ENCODE assay signal across 11 mouse cellular contexts in the genomic region with DNA sequence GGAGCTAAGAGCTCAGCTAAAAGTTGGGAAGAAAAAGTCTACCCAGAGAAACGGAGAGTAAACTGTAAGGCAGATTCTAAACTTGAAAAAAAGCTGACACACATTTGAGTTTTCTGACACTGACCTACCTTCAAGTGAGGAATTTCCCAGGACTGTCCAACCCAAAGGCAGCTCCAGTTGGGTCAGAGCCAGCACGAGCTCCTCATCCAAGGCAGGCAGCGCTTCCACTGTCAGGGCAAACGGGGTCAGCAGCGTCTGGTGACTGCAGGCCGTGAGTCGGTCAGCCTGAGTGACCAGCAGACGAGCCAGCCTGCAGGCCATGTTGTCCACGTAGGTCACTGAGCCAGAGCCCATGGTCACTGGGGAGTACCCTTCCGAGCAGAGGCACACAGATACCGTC.
DNase-seq lines count a peak whose midpoint lies in the region; ATAC-seq lines count a peak whose summit lies in the region.
"Had no signal": no experiment of that assay in that cellular context is flagged by ENCODE, and none has a peak within 500 bp of the region (broad histone marks: within the 10 kb centered on the region; RNA-seq: fewer than 3 reads in every experiment).

No protein-coding gene starts in this region.

- no peak for ATAC-seq in forebrain, embryonic 13.5 days

- H3K4me2 ChIP-seq in forebrain, embryonic 13.5 days = no peak overlapping the region
- H3K4me2 ChIP-seq: embryonic facial prominence, embryonic 12.5 days; liver, embryonic 11.5 days had no signal

- H3K4me1 ChIP-seq in forebrain, embryonic 13.5 days = no peaks in the 10 kb centered on the region
- H3K4me1 ChIP-seq: embryonic facial prominence, embryonic 12.5 days had no signal

- WGBS in forebrain, embryonic 13.5 days = 73% methylated on average over 11 of the region's 11 CpGs

- H3K9ac ChIP-seq in forebrain, embryonic 13.5 days = no peak overlapping the region
- H3K9ac ChIP-seq: embryonic facial prominence, embryonic 12.5 days had no signal

- no peaks in the 10 kb centered on the region for H3K27me3 ChIP-seq in forebrain, embryonic 13.5 days
- H3K27me3 ChIP-seq: embryonic facial prominence, embryonic 12.5 days had no signal

- peak; percentile 53 for DNase-seq in testis, postnatal 10 days (ENCODE audit: low spot score)
- no peak for DNase-seq in testis, postnatal 14 days (ENCODE audit: low spot score)
- peak; percentile 2 for DNase-seq in cerebellum, adult 8-10 months
- peak; percentile 42 to 46 for DNase-seq in gastrocnemius, postnatal 36 days
- DNase-seq in frontal cortex, postnatal 36 days (ENCODE audit: low spot score in 2 of 2) = no peak
- DNase-seq in liver = no peak
- DNase-seq: spleen, adult 18-20 months; thymus, postnatal 14 days had no signal

- H3K36me3 ChIP-seq in forebrain, embryonic 13.5 days (ENCODE audit: poor library complexity, severe bottlenecking) = no peaks in the 10 kb centered on the region
- H3K36me3 ChIP-seq: embryonic facial prominence, embryonic 12.5 days had no signal

- no peaks in the 10 kb centered on the region for H3K9me3 ChIP-seq in forebrain, embryonic 13.5 days (replicated peaks)
- H3K9me3 ChIP-seq: embryonic facial prominence, embryonic 12.5 days had no signal

- no peak overlapping the region for H3K4me3 ChIP-seq in forebrain, embryonic 13.5 days
- H3K4me3 ChIP-seq: embryonic facial prominence, embryonic 12.5 days had no signal

- no peak overlapping the region for H3K27ac ChIP-seq in forebrain, embryonic 13.5 days
- H3K27ac ChIP-seq: embryonic facial prominence, embryonic 12.5 days had no signal

- intact Hi-C loops in gastrocnemius, postnatal 36 days (cut with DNase I) = no loop called here

Comparison
In these comparisons a context has a peak if more than half of its experiments do, and no peak if none do; other contexts are left out.
1. DNase-seq: peak in testis, postnatal 10 days (single experiment), cerebellum, adult 8-10 months (single experiment) and gastrocnemius, postnatal 36 days (2 of 2); none in testis, postnatal 14 days (single experiment), frontal cortex, postnatal 36 days (0 of 2) and liver (single experiment).